Mouse (Mus musculus) embryonic facial prominence, embryonic 11.5 days (tissue): ENCODE data around the gene Zrsr2. TPM values are rescaled to one million over a fixed set of nuclear protein-coding genes. Genes with fewer than 3 reads are reported as not detected.

Experiments used
- ATAC-seq: fragments of 200-750 bp; cut with Nextera tagmentation; replicated peaks from 2 replicates; pipeline ENCODE4 v1.8.0; 2017; ENCODE audit warnings: low read depth; ENCODE audit not compliant: insufficient number of reproducible peaks, low FRiP score, low TSS enrichment
- DNase-seq: peaks from one replicate; pipeline ENCODE4 v3.0.0-alpha.2; 2015; ENCODE audit warnings: low spot score
- H3K27ac ChIP-seq: fragments of 300-500 bp; sonication (generic); replicated peaks from 2 replicates; pipeline ENCODE4 v1.5.1; 2014; ENCODE audit warnings: mild to moderate bottlenecking, low read depth, low read length, control low read depth
- H3K27me3 ChIP-seq: fragments of 300-500 bp; sonication (generic); 2 replicates; pipeline ENCODE4 v1.6.1; 2014; ENCODE audit warnings: mild to moderate bottlenecking, low read length, moderate library complexity, mixed read lengths; ENCODE audit not compliant: control insufficient read depth, insufficient read depth
- H3K36me3 ChIP-seq: fragments of 300-500 bp; sonication (generic); replicated peaks from 2 replicates; pipeline ENCODE4 v1.6.1; 2014; ENCODE audit warnings: low read depth, mild to moderate bottlenecking, low read length, moderate library complexity, mixed read lengths; ENCODE audit not compliant: control insufficient read depth, insufficient read depth
- H3K4me1 ChIP-seq: fragments of 300-500 bp; sonication (generic); 2 replicates; pipeline ENCODE4 v1.6.1; 2014; ENCODE audit warnings: low read length, mixed read lengths; ENCODE audit not compliant: control insufficient read depth, insufficient read depth
- H3K4me2 ChIP-seq: fragments of 300-500 bp; sonication (generic); 2 replicates; pipeline ENCODE4 v1.6.1; 2014; ENCODE audit warnings: low read depth, mild to moderate bottlenecking, control low read depth, low read length, moderate library complexity
- H3K4me3 ChIP-seq: fragments of 300-500 bp; sonication (generic); 2 replicates; pipeline ENCODE4 v1.5.1; 2014; ENCODE audit warnings: low read depth, low read length, control low read depth
- H3K9ac ChIP-seq: fragments of 300-500 bp; sonication (generic); replicated peaks from 2 replicates; pipeline ENCODE4 v1.6.1; 2014; ENCODE audit warnings: mild to moderate bottlenecking, control low read depth, low read length
- H3K9me3 ChIP-seq: fragments of 300-500 bp; sonication (generic); replicated peaks from 2 replicates; pipeline ENCODE4 v1.6.1; 2016; ENCODE audit warnings: mild to moderate bottlenecking, low read length, inconsistent platforms, mixed read lengths; ENCODE audit not compliant: control insufficient read depth
- WGBS: fragments of 180-500 bp; shearing (Covaris S2); extraction: QIAGEN DNeasy Blood & Tissue Kit; methylation state at CpG from one replicate; pipeline ENCODE4 v1.1.7; 2014; 5-methylcytosine and 5-hydroxymethylcytosine counted together
- polyA plus RNA-seq: library from polyadenylated mRNA; unstranded; fragments of >200 nt; fragmentation: Nextera tagmentation; extraction: Ambion mirVana; gene quantifications from 2 replicates; pipeline ENCODE4 v1.2.1, GENCODE M21; 2014

The Zrsr2 gene
- polyA plus RNA-seq, 1 experiment from 2014 or later, result 67.6 TPM

GRCm38 (mm10) chrX:163909381-163909780 lies 49.1 kb downstream of the Zrsr2 start:
- H3K4me1 ChIP-seq, result no peaks in the 10 kb centered on the region
- peak; percentile 47 for DNase-seq
- WGBS, result 17% methylated on average over 31 of the region's 34 CpGs
- ATAC-seq, result peak; percentile 40
- H3K4me3 ChIP-seq, result peak overlapping the region; percentile 57
- H3K27ac ChIP-seq, result peak overlapping the region; percentile 70
- no peaks in the 10 kb centered on the region for H3K27me3 ChIP-seq
- peak overlapping the region; percentile 48; the same call in 1 of the 2 replicates for H3K4me2 ChIP-seq
- H3K9me3 ChIP-seq, result no peaks in the 10 kb centered on the region
- peak overlapping the region; percentile 62 for H3K9ac ChIP-seq
- no peaks in the 10 kb centered on the region for H3K36me3 ChIP-seq

DNA sequence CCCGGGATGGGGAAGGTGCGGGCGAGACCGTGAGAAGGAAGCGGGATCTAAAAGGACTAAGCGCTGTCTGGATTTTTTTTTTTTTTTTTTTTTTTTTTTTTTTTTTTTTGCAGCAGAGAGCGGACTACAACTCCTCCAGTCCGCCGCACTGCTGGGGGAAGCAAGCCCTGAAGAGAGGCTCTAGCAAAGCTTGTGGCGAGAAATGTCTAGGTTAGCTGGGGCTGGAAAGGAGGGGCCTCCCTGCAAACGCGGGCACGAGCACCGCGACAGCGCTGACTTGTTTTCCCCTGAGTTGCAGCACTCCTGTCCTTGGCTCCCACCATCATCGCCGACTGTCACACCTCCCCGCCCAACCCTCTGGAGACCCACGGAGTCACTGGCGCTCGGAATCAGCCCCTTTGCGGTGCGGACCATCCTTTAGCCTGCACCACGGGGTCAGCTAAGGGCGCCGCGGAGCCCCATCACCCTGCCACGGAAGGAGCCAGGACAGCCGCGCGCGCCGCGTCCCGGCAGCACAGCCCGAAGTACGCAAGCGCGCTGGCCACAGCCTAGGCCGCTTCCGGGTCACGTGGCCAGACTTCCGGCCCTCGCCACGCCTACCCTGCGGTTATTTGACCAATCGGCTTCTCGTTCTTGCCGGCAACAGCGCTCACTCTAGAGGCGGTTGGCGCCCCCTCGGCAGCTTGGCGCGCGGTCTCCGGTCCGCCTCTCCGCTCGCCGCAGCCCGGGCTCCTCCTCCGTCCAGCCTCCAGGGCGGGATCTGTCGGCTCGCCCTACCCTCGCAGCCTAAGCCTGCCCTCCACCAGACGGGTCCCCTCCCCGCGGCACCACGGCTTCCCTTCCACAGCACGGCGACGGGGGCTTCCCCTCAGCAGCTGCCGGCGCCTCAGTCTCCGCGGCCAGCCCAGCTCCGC lies 49.9 kb downstream of the Zrsr2 start, which contains the start of gene Ap1s2:
TSS of gene Ap1s2 (plus strand) at position 681 of the 914 bp plus-strand sequence.
- peak; percentile 92 for DNase-seq
- Histone ChIP-seq H3K9me3 (no peaks in the 10 kb centered on the region), H3K4me1 (no peaks in the 10 kb centered on the region), H3K4me2 (peak within 1 kb of the TSS; percentile 48), H3K27ac (peak within 1 kb of the TSS; percentile 70), H3K9ac (peak within 1 kb of the TSS; percentile 62), H3K36me3 (no peaks in the 10 kb centered on the region), H3K4me3 (peak within 1 kb of the TSS; percentile 57), H3K27me3 (no peaks in the 10 kb centered on the region)
- WGBS, result 17% methylated on average over 62 of the region's 80 CpGs
- ATAC-seq, result peak; percentile 100

- 31% methylated on average over 8 of the region's 8 CpGs for WGBS
- Histone ChIP-seq H3K27ac (no peak overlapping the region), H3K4me1 (no peaks in the 10 kb centered on the region), H3K4me2 (peak overlapping the region; percentile 43), H3K27me3 (no peaks in the 10 kb centered on the region), H3K9ac (no peak overlapping the region; the same call in 1 of the 2 replicates), H3K36me3 (no peaks in the 10 kb centered on the region), H3K4me3 (peak overlapping the region; percentile 57), H3K9me3 (no peaks in the 10 kb centered on the region)
- ATAC-seq, result no peak
- DNase-seq, result no peak
These were observed 50.5 kb downstream of the Zrsr2 start for GRCm38 (mm10) chrX:163908003-163908336.

GRCm38 (mm10) chrX:163906861-163907260 lies 51.6 kb downstream of the Zrsr2 start:
- WGBS, result 75% methylated on average over 2 of the region's 2 CpGs

DNA sequence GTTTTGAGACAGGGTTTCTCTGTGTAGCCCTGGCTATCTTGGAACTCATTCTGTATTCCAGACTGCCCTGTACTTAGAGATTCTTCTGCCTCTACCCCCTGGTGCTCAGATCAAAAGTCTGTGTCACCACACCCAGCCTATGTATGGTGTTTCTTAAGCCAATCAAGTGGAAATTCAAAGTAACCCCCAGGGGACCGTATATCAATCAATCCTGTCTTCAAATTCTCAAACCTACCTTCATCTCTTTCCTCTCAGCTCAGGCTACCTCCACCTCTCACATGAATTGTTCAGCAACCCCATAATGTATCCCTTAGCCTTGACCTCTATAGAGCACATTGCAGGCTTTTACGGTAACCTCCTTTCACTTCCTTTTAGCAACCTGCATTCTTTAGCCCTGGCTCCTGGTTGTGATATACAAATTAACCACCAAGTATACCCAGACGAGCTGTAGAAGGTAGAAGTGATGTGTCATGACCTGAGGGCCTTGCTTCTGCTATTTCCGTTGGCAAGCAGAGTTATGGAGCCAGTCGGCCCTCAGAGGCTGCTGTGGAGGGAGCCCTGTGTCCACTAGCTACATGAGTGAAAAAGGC lies 58.9 kb downstream of the Zrsr2 start:
- Histone ChIP-seq H3K27ac (no peak overlapping the region), H3K4me3 (no peak overlapping the region), H3K9ac (no peak overlapping the region), H3K36me3 (no peaks in the 10 kb centered on the region), H3K27me3 (no peaks in the 10 kb centered on the region), H3K4me1 (no peaks in the 10 kb centered on the region), H3K4me2 (no peak overlapping the region), H3K9me3 (no peaks in the 10 kb centered on the region)
- DNase-seq (no peak), ATAC-seq (no peak)
- WGBS, result 54% methylated on average over 5 of the region's 5 CpGs

More at GRCm38 (mm10) chrX:163906861-163907260, 51.6 kb downstream of the Zrsr2 start:
- DNase-seq, result no peak
- Histone ChIP-seq H3K4me1 (no peaks in the 10 kb centered on the region), H3K4me2 (no peak overlapping the region), H3K36me3 (no peaks in the 10 kb centered on the region), H3K27ac (no peak overlapping the region), H3K9me3 (no peaks in the 10 kb centered on the region), H3K4me3 (no peak overlapping the region), H3K9ac (no peak overlapping the region), H3K27me3 (no peaks in the 10 kb centered on the region)
- ATAC-seq, result no peak

GRCm38 (mm10) chrX:163897354-163897753 lies 61.1 kb downstream of the Zrsr2 start:
- Histone ChIP-seq H3K4me2 (no peak overlapping the region), H3K4me3 (no peak overlapping the region), H3K9ac (no peak overlapping the region), H3K27ac (no peak overlapping the region), H3K27me3 (no peaks in the 10 kb centered on the region), H3K9me3 (no peaks in the 10 kb centered on the region), H3K36me3 (no peaks in the 10 kb centered on the region), H3K4me1 (no peaks in the 10 kb centered on the region)
- no peak for DNase-seq
- no peak for ATAC-seq
- 81% methylated on average over 1 of the region's 1 CpGs for WGBS

GRCm38 (mm10) chrX:163885539-163885981 lies 72.9 kb downstream of the Zrsr2 start:
- DNase-seq (no peak), ATAC-seq (no peak)
- H3K27me3 ChIP-seq, result no peaks in the 10 kb centered on the region
- H3K9me3 ChIP-seq, result no peaks in the 10 kb centered on the region
- no peak overlapping the region for H3K27ac ChIP-seq
- 61% methylated on average over 4 of the region's 4 CpGs for WGBS
- no peak overlapping the region for H3K9ac ChIP-seq
- H3K4me3 ChIP-seq, result no peak overlapping the region
- H3K4me2 ChIP-seq, result no peak overlapping the region
- no peaks in the 10 kb centered on the region for H3K4me1 ChIP-seq
- H3K36me3 ChIP-seq, result no peaks in the 10 kb centered on the region
